Mouse (Mus musculus) MEL (cell line): ENCODE measurements around the gene Homez. TPM values are rescaled to one million over a fixed set of nuclear protein-coding genes. Genes with fewer than 3 reads are reported as not detected.

Experiments
- DNase-seq: peaks from one replicate; pipeline ENCODE4 v3.0.0; 2011; ENCODE audit warnings: low read depth, low spot score
- H3K27ac ChIP-seq: 2 replicates; pipeline ENCODE4 v1.5.1; 2012; ENCODE audit warnings: low read depth, mild to moderate bottlenecking, control low read depth, low read length, moderate library complexity; ENCODE audit not compliant: control insufficient read depth
- H3K27me3 ChIP-seq, 2 experiments: fragments of 150-350 bp in 1 of 2; sonication (generic) in 1 of 2; 2 replicates each; pipeline ENCODE4 v1.6.1; 2012; ENCODE audit warnings: low read length in 2 of 2, mild to moderate bottlenecking in 2 of 2, improper control_type of control experiment in 1 of 2, moderate library complexity in 1 of 2; ENCODE audit not compliant: insufficient read depth in 2 of 2, control insufficient read depth in 1 of 2
- H3K36me3 ChIP-seq, 2 experiments: 2 replicates each; pipeline ENCODE4 v1.6.1; 2012 to 2014; ENCODE audit warnings: low read length in 2 of 2, improper control_type of control experiment in 1 of 2, inconsistent platforms in 1 of 2, mild to moderate bottlenecking in 1 of 2; ENCODE audit not compliant: insufficient read depth in 2 of 2, control insufficient read depth in 1 of 2
- H3K4me1 ChIP-seq, 2 experiments: fragments of 150-350 bp in 1 of 2; sonication (generic) in 1 of 2; 2 replicates each; pipeline ENCODE4 v1.6.1; 2012; ENCODE audit warnings: low read length in 2 of 2, improper control_type of control experiment in 1 of 2, mild to moderate bottlenecking in 1 of 2; ENCODE audit not compliant: insufficient read depth in 2 of 2, control insufficient read depth in 1 of 2
- H3K4me3 ChIP-seq, 2 experiments: fragments of 150-350 bp in 1 of 2; sonication (generic) in 1 of 2; 2 replicates each; pipeline ENCODE4 v1.5.1; 2012; ENCODE audit warnings: low read depth in 2 of 2, low read length in 2 of 2, mild to moderate bottlenecking in 2 of 2, moderate library complexity in 2 of 2, control low read depth in 1 of 2, improper control_type of control experiment in 1 of 2; ENCODE audit not compliant: control insufficient read depth in 1 of 2, insufficient read depth in 1 of 2
- H3K79me2 ChIP-seq: 2 replicates; pipeline ENCODE4 v1.6.1; 2012; ENCODE audit warnings: mild to moderate bottlenecking, low read length, moderate library complexity; ENCODE audit not compliant: control insufficient read depth, poor library complexity, insufficient read depth
- H3K9ac ChIP-seq: 2 replicates; pipeline ENCODE4 v1.6.1; 2012; ENCODE audit warnings: low read depth, mild to moderate bottlenecking, control low read depth, low read length, moderate library complexity; ENCODE audit not compliant: control insufficient read depth, poor library complexity, severe bottlenecking
- H3K9me3 ChIP-seq: fragments of 150-350 bp; sonication (generic); replicated peaks from 2 replicates; pipeline ENCODE4 v1.6.1; 2012; ENCODE audit warnings: mild to moderate bottlenecking, low read length, improper control_type of control experiment, moderate library complexity; ENCODE audit not compliant: insufficient read depth
- BHLHE40 ChIP-seq: IDR thresholded peaks from 2 replicates; pipeline ENCODE4 v1.6.1; 2012; ENCODE audit warnings: low read depth, mild to moderate bottlenecking, inconsistent platforms, low read length, improper control_type of control experiment, borderline replicate concordance
- CHD1 ChIP-seq: IDR thresholded peaks from 2 replicates; pipeline ENCODE4 v1.6.1; 2012; ENCODE audit warnings: low read depth, mild to moderate bottlenecking, inconsistent platforms, low read length, improper control_type of control experiment
- CHD2 ChIP-seq: IDR thresholded peaks from 2 replicates; pipeline ENCODE4 v1.6.1; 2011; ENCODE audit warnings: low read length, improper control_type of control experiment
- CTCF ChIP-seq, 3 experiments: IDR thresholded peaks in 2 of 3; conservative IDR thresholded peaks in 1 of 3; 2 replicates each; pipeline ENCODE4 v1.5.1; 2011 to 2012; ENCODE audit warnings: low read length in 3 of 3, low read depth in 2 of 3, mild to moderate bottlenecking in 2 of 3, improper control_type of control experiment in 1 of 3, inconsistent platforms in 1 of 3, mixed read lengths in 1 of 3, moderate library complexity in 1 of 3; ENCODE audit not compliant: control insufficient read depth in 1 of 3, insufficient read depth in 1 of 3, poor library complexity in 1 of 3, severe bottlenecking in 1 of 3
- E2F4 ChIP-seq: IDR thresholded peaks from 2 replicates; pipeline ENCODE4 v1.6.1; 2011; ENCODE audit warnings: low read depth, low read length, improper control_type of control experiment, borderline replicate concordance
- EP300 ChIP-seq, 2 experiments: IDR thresholded peaks; 2 replicates each; pipeline ENCODE4 v1.6.1; 2011; ENCODE audit warnings: improper control_type of control experiment in 2 of 2, low read length in 2 of 2, low read depth in 1 of 2, mild to moderate bottlenecking in 1 of 2
- ETS1 ChIP-seq: IDR thresholded peaks from 2 replicates; pipeline ENCODE4 v1.6.1; 2012; ENCODE audit warnings: low read depth, mild to moderate bottlenecking, inconsistent platforms, low read length, improper control_type of control experiment, moderate library complexity
- GABPA ChIP-seq: IDR thresholded peaks from 2 replicates; pipeline ENCODE4 v1.6.1; 2012; ENCODE audit warnings: low read depth, mild to moderate bottlenecking, inconsistent platforms, low read length, improper control_type of control experiment, moderate library complexity
- HCFC1 ChIP-seq: IDR thresholded peaks from 2 replicates; pipeline ENCODE4 v1.6.1; 2012; ENCODE audit warnings: low read depth, mild to moderate bottlenecking, inconsistent platforms, low read length, improper control_type of control experiment, moderate library complexity
- JUND ChIP-seq: IDR thresholded peaks from 2 replicates; pipeline ENCODE4 v1.6.1; 2011; ENCODE audit warnings: low read depth, mild to moderate bottlenecking, improper control_type of control experiment, low read length
- KAT2A ChIP-seq: conservative IDR thresholded peaks from 2 replicates; pipeline ENCODE4 v1.6.1; 2012; ENCODE audit warnings: low read depth, low read length, improper control_type of control experiment, inconsistent platforms
- MAX ChIP-seq: IDR thresholded peaks from 2 replicates; pipeline ENCODE4 v1.6.1; 2011; ENCODE audit warnings: low read length, improper control_type of control experiment
- MAZ ChIP-seq: IDR thresholded peaks from 2 replicates; pipeline ENCODE4 v1.6.1; 2012; ENCODE audit warnings: low read depth, mild to moderate bottlenecking, inconsistent platforms, low read length, improper control_type of control experiment
- MXI1 ChIP-seq: IDR thresholded peaks from 2 replicates; pipeline ENCODE4 v1.6.1; 2011; ENCODE audit warnings: mild to moderate bottlenecking, low read depth, low read length, improper control_type of control experiment
- MYB ChIP-seq: IDR thresholded peaks from 2 replicates; pipeline ENCODE4 v1.6.1; 2011; ENCODE audit warnings: mild to moderate bottlenecking, low read depth, low read length, improper control_type of control experiment
- MYC ChIP-seq: IDR thresholded peaks from 2 replicates; pipeline ENCODE4 v1.6.1; 2011; ENCODE audit warnings: low read depth, mild to moderate bottlenecking, low read length, improper control_type of control experiment, moderate library complexity
- NELFE ChIP-seq: IDR thresholded peaks from 2 replicates; pipeline ENCODE4 v1.6.1; 2011; ENCODE audit warnings: low read depth, low read length, improper control_type of control experiment
- POLR2A ChIP-seq, 2 experiments: IDR thresholded peaks; 2 replicates each; pipeline ENCODE4 v1.6.1; 2011 to 2012; ENCODE audit warnings: low read length in 2 of 2, mild to moderate bottlenecking in 2 of 2, control low read depth in 1 of 2, improper control_type of control experiment in 1 of 2, low read depth in 1 of 2, moderate library complexity in 1 of 2; ENCODE audit not compliant: control insufficient read depth in 1 of 2, insufficient read depth in 1 of 2, poor library complexity in 1 of 2
- POLR2AphosphoS2 ChIP-seq: IDR thresholded peaks from 2 replicates; pipeline ENCODE4 v1.6.1; 2011; ENCODE audit warnings: low read length, improper control_type of control experiment
- POLR2AphosphoS5 ChIP-seq: IDR thresholded peaks from 2 replicates; pipeline ENCODE4 v1.6.1; 2012; ENCODE audit warnings: low read depth, borderline replicate concordance, mild to moderate bottlenecking, inconsistent platforms, low read length, moderate library complexity, mixed read lengths
- RAD21 ChIP-seq: IDR thresholded peaks from 2 replicates; pipeline ENCODE4 v1.6.1; 2011; ENCODE audit warnings: mild to moderate bottlenecking, low read depth, low read length, improper control_type of control experiment
- RCOR1 ChIP-seq: IDR thresholded peaks from 2 replicates; pipeline ENCODE4 v1.6.1; 2012; ENCODE audit warnings: low read depth, mild to moderate bottlenecking, inconsistent platforms, low read length, improper control_type of control experiment
- SMC3 ChIP-seq: IDR thresholded peaks from 2 replicates; pipeline ENCODE4 v1.6.1; 2011; ENCODE audit warnings: low read depth, low read length, improper control_type of control experiment
- TAL1 ChIP-seq: IDR thresholded peaks from 2 replicates; pipeline ENCODE4 v1.6.1; 2012; ENCODE audit warnings: mild to moderate bottlenecking, inconsistent platforms, low read length, moderate library complexity, mixed read lengths
- TBP ChIP-seq: IDR thresholded peaks from 2 replicates; pipeline ENCODE4 v1.8.0; 2011; ENCODE audit warnings: low read depth, low read length, improper control_type of control experiment
- TCF12 ChIP-seq: IDR thresholded peaks from 2 replicates; pipeline ENCODE4 v1.6.1; 2014; ENCODE audit warnings: low read depth, mild to moderate bottlenecking, inconsistent platforms, low read length, improper control_type of control experiment, moderate library complexity
- UBTF ChIP-seq: IDR thresholded peaks from 2 replicates; pipeline ENCODE4 v1.6.1; 2012; ENCODE audit warnings: low read depth, mild to moderate bottlenecking, inconsistent platforms, low read length, improper control_type of control experiment, moderate library complexity, borderline replicate concordance; ENCODE audit not compliant: insufficient read depth
- USF2 ChIP-seq, 2 experiments: IDR thresholded peaks; 2 replicates each; pipeline ENCODE4 v1.6.1; 2011 to 2012; ENCODE audit warnings: improper control_type of control experiment in 2 of 2, low read length in 2 of 2, borderline replicate concordance in 1 of 2, inconsistent platforms in 1 of 2, low read depth in 1 of 2, mild to moderate bottlenecking in 1 of 2; ENCODE audit not compliant: insufficient read depth in 1 of 2
- ZKSCAN1 ChIP-seq: IDR thresholded peaks from 2 replicates; pipeline ENCODE4 v1.6.1; 2012; ENCODE audit warnings: low read depth, mild to moderate bottlenecking, inconsistent platforms, low read length, improper control_type of control experiment, moderate library complexity
- ZMIZ1 ChIP-seq: IDR thresholded peaks from 2 replicates; pipeline ENCODE4 v1.6.1; 2012; ENCODE audit warnings: low read depth, mild to moderate bottlenecking, inconsistent platforms, low read length, improper control_type of control experiment, moderate library complexity
- ZNF384 ChIP-seq: IDR thresholded peaks from 2 replicates; pipeline ENCODE4 v1.6.1; 2012; ENCODE audit warnings: low read depth, mild to moderate bottlenecking, inconsistent platforms, low read length, improper control_type of control experiment
- polyA plus RNA-seq, 2 experiments: library from polyadenylated mRNA; stranded (reverse) in 1 of 2; unstranded in 1 of 2; fragments of >175 nt in 1 of 2; fragments of >200 nt in 1 of 2; gene quantifications; 2 replicates each; pipeline versions ENCODE4 v1.2.1 to v1.2.4; 2012; ENCODE audit warnings: low replicate concordance in 2 of 2, low read depth in 1 of 2; ENCODE audit not compliant: insufficient read length in 2 of 2, insufficient read depth in 1 of 2, missing spikeins in 1 of 2
- total RNA-seq: library from RNA; depleted of rRNA; stranded (reverse); fragments of 300-350 nt; gene quantifications from 2 replicates; pipeline ENCODE4 v1.2.3, GENCODE M21; 2012

The Homez gene
- total and polyA plus RNA-seq, 3 experiments, result 4.9 to 8.5 TPM; not detected in 1

- no peaks in the 10 kb centered on the region for H3K9me3 ChIP-seq
- H3K9ac ChIP-seq, result no peak overlapping the region
- peaks cover 0 to 16% of the 10 kb centered on the region in 2 experiments; a peak in 2 of 4 replicates for H3K4me1 ChIP-seq
- H3K27me3 ChIP-seq, result no peaks in the 10 kb centered on the region
- no peak for DNase-seq
- no peak overlapping the region for H3K4me3 ChIP-seq
- H3K79me2 ChIP-seq, result no peaks in the 10 kb centered on the region
- TF ChIP-seq MAZ (no peak), ZNF384 (no peak), TBP (no peak), POLR2AphosphoS5 (no peak), TCF12 (no peak), POLR2A (IDR thresholded peaks at IDR 0.05; ENCODE audit: control insufficient read depth in 1 of 2, insufficient read depth in 1 of 2, low read depth in 1 of 2, low read length in 2 of 2, poor library complexity in 1 of 2) (no peak), MYB (no peak), UBTF (no peak), E2F4 (no peak), MAX (no peak), ZKSCAN1 (no peak), CHD1 (no peak), KAT2A (no peak), MYC (no peak), USF2 (IDR thresholded peaks at IDR 0.05; ENCODE audit: borderline replicate concordance in 1 of 2, insufficient read depth in 1 of 2, low read depth in 1 of 2, low read length in 2 of 2) (no peak)
- peaks cover 0 to 11% of the 10 kb centered on the region in 2 experiments; a peak in 2 of 4 replicates for H3K36me3 ChIP-seq
- no peak overlapping the region for H3K27ac ChIP-seq
Measured at GRCm38 (mm10) chr14:54855726-54856125, 15.0 kb downstream of the Homez start.

- Histone ChIP-seq H3K27ac (no peak overlapping the region), H3K9ac (no peak overlapping the region), H3K36me3 (no peaks in the 10 kb centered on the region), H3K4me1 (no peaks in the 10 kb centered on the region), H3K27me3 (peaks cover 3 to 11% of the 10 kb centered on the region in 2 experiments; a peak in 2 of 4 replicates), H3K4me3 (no peak overlapping the region), H3K79me2 (no peaks in the 10 kb centered on the region), H3K9me3 (no peaks in the 10 kb centered on the region)
- peak; percentile 63 for DNase-seq
- no peak for TF ChIP-seq KAT2A
- TF ChIP-seq E2F4, result no peak
- no peak for TF ChIP-seq EP300 (IDR thresholded peaks at IDR 0.05; ENCODE audit: low read depth in 1 of 2, low read length in 2 of 2)
- peak in 2 of 3 experiments; percentile 28 to 67; a peak in 3 of 6 replicates for TF ChIP-seq CTCF (IDR thresholded peaks at IDR 0.05 in 2 of 3, conservative IDR thresholded peaks at IDR 0.05 in 1 of 3; ENCODE audit: control insufficient read depth in 1 of 3, insufficient read depth in 1 of 3, low read depth in 2 of 3, low read length in 3 of 3, poor library complexity in 1 of 3, severe bottlenecking in 1 of 3)
- TF ChIP-seq TBP, result no peak
- TF ChIP-seq NELFE, result no peak
- TF ChIP-seq GABPA, result no peak
- TF ChIP-seq RCOR1, result no peak
- TF ChIP-seq BHLHE40, result no peak
- peak; percentile 59 for TF ChIP-seq ZKSCAN1
- TF ChIP-seq JUND, result no peak
- no peak for TF ChIP-seq HCFC1
- TF ChIP-seq USF2 (IDR thresholded peaks at IDR 0.05; ENCODE audit: borderline replicate concordance in 1 of 2, insufficient read depth in 1 of 2, low read depth in 1 of 2, low read length in 2 of 2), result no peak
- no peak for TF ChIP-seq TAL1
- TF ChIP-seq POLR2AphosphoS5, result no peak
- no peak for TF ChIP-seq TCF12
- no peak for TF ChIP-seq MXI1
- TF ChIP-seq RAD21, result peak; percentile 76
- no peak for TF ChIP-seq ZMIZ1
- no peak for TF ChIP-seq CHD2
- no peak for TF ChIP-seq CHD1
- no peak for TF ChIP-seq POLR2AphosphoS2
- peak; percentile 71 for TF ChIP-seq SMC3
- no peak for TF ChIP-seq MYC
- TF ChIP-seq ETS1, result no peak
Measured at GRCm38 (mm10) chr14:54843461-54843860, 27.3 kb downstream of the Homez start.
